Mouse (Mus musculus): ENCODE measurements around the gene Zic2. TPM values are rescaled to one million over a fixed set of nuclear protein-coding genes. Genes with fewer than 3 reads are reported as not detected.

The Zic2 gene
- total and polyA plus RNA-seq, 3 experiments: 0.13 TPM; not detected in 2

- in situ Hi-C loops (cut with MboI; ENCODE audit: low pct_ligation_motif_present, low pct_unique_long_range_greater_than_20kb, low sequenced_read_pairs) (no loop called here), dilution Hi-C loops (cut with MboI; ENCODE audit: extremely low pct_ligation_motif_present, extremely low pct_unique_long_range_greater_than_20kb, low sequenced_read_pairs) (no loop called here)
- H3K9me3 ChIP-seq (replicated peaks; ENCODE audit: low read length): no peaks in the 10 kb centered on the region
- peaks cover 4 to 26% of the 10 kb centered on the region in 2 experiments; a peak in 2 of 4 replicates for H3K4me1 ChIP-seq (ENCODE audit: control insufficient read depth in 1 of 2, insufficient read depth in 2 of 2)
- H3K36me3 ChIP-seq (replicated peaks in 1 of 2; ENCODE audit: control insufficient read depth in 1 of 2, insufficient read depth in 1 of 2, low read length in 1 of 2): no peaks in the 10 kb centered on the region
- no peak overlapping the region for H3K4me2 ChIP-seq (ENCODE audit: insufficient read depth, low read depth, poor library complexity, severe bottlenecking)
- no peaks in the 10 kb centered on the region for H3K27me3 ChIP-seq (replicated peaks)
- DNase-seq (ENCODE audit: extremely low read depth): no peak
- no peaks in the 10 kb centered on the region for H3K79me2 ChIP-seq (replicated peaks; ENCODE audit: control insufficient read depth, extremely low read depth, insufficient read depth, poor library complexity, severe bottlenecking)
- no peak overlapping the region for H3K9ac ChIP-seq (ENCODE audit: insufficient read depth, low read depth)
- H3K27ac ChIP-seq (ENCODE audit: insufficient read depth, low read depth): no peak overlapping the region
- no peak for TF ChIP-seq CHD2 (IDR thresholded peaks at IDR 0.05; ENCODE audit: low read length)
- no peak for TF ChIP-seq BHLHE40 (IDR thresholded peaks at IDR 0.05; ENCODE audit: low read depth, low read length)
- no peak for TF ChIP-seq RAD21 (IDR thresholded peaks at IDR 0.05; ENCODE audit: low read depth, low read length)
- TF ChIP-seq ZMIZ1 (IDR thresholded peaks at IDR 0.05; ENCODE audit: low read depth, low read length): no peak
- no peak for TF ChIP-seq PAX5 (IDR thresholded peaks at IDR 0.05; ENCODE audit: low read length)
- TF ChIP-seq RCOR1 (conservative IDR thresholded peaks at IDR 0.05; ENCODE audit: low read depth, low read length): no peak
- TF ChIP-seq ELF1 (IDR thresholded peaks at IDR 0.05; ENCODE audit: low read depth, low read length): no peak
- TF ChIP-seq TCF12 (IDR thresholded peaks at IDR 0.05; ENCODE audit: low read depth, low read length): no peak
- TF ChIP-seq UBTF (IDR thresholded peaks at IDR 0.05; ENCODE audit: low read depth, low read length): no peak
- H3K4me3 ChIP-seq (replicated peaks in 1 of 3; ENCODE audit: low read depth in 2 of 3, low read length in 2 of 3, poor library complexity in 1 of 3): no peak overlapping the region
Measured at GRCm38 (mm10) chr14:122484458-122484843, 9.2 kb downstream of the Zic2 start.

GRCm38 (mm10) chr14:122484844-122485551, 9.8 kb downstream of the Zic2 start:
- no peak for DNase-seq (ENCODE audit: extremely low read depth)
- dilution Hi-C loops (cut with MboI; ENCODE audit: extremely low pct_ligation_motif_present, extremely low pct_unique_long_range_greater_than_20kb, low sequenced_read_pairs): no loop called here
- Histone ChIP-seq H3K4me2 (ENCODE audit: insufficient read depth, low read depth, poor library complexity, severe bottlenecking) (0 out of 2 replicates have a peak overlapping the region, but pooled peaks have one; percentile 67), H3K9me3 (replicated peaks; ENCODE audit: low read length) (no peaks in the 10 kb centered on the region), H3K36me3 (replicated peaks in 1 of 2; ENCODE audit: control insufficient read depth in 1 of 2, insufficient read depth in 1 of 2, low read length in 1 of 2) (no peaks in the 10 kb centered on the region), H3K27me3 (replicated peaks) (no peaks in the 10 kb centered on the region), H3K4me1 (ENCODE audit: control insufficient read depth in 1 of 2, insufficient read depth in 2 of 2) (peaks cover 4 to 26% of the 10 kb centered on the region in 2 experiments; a peak in 2 of 4 replicates), H3K27ac (ENCODE audit: insufficient read depth, low read depth) (no peak overlapping the region), H3K79me2 (replicated peaks; ENCODE audit: control insufficient read depth, extremely low read depth, insufficient read depth, poor library complexity, severe bottlenecking) (no peaks in the 10 kb centered on the region), H3K4me3 (replicated peaks in 1 of 3; ENCODE audit: low read depth in 2 of 3, low read length in 2 of 3, poor library complexity in 1 of 3) (no peak overlapping the region), H3K9ac (ENCODE audit: insufficient read depth, low read depth) (no peak overlapping the region)
- TF ChIP-seq MAFK (IDR thresholded peaks at IDR 0.05; ENCODE audit: insufficient replicate concordance, low read length) (no peak), TBP (conservative IDR thresholded peaks at IDR 0.05; ENCODE audit: low read depth, low read length) (no peak), CHD2 (IDR thresholded peaks at IDR 0.05; ENCODE audit: low read length) (no peak), POLR2A (IDR thresholded peaks at IDR 0.05; ENCODE audit: low read depth, low read length) (no peak), ZC3H11A (IDR thresholded peaks at IDR 0.05; ENCODE audit: low read depth, low read length) (no peak), ZKSCAN1 (IDR thresholded peaks at IDR 0.05; ENCODE audit: borderline replicate concordance, low read depth, low read length) (no peak), SIN3A (IDR thresholded peaks at IDR 0.05; ENCODE audit: low read length) (no peak), MYC (IDR thresholded peaks at IDR 0.05; ENCODE audit: low read depth, low read length) (no peak), KAT2A (IDR thresholded peaks at IDR 0.05; ENCODE audit: insufficient replicate concordance, low read length) (no peak), CTCF (conservative IDR thresholded peaks at IDR 0.05 in 1 of 2, IDR thresholded peaks at IDR 0.05 in 1 of 2; ENCODE audit: low read depth in 2 of 2, low read length in 2 of 2) (no peak), MAX (IDR thresholded peaks at IDR 0.05; ENCODE audit: low read length) (no peak), TCF12 (IDR thresholded peaks at IDR 0.05; ENCODE audit: low read depth, low read length) (no peak), MAZ (IDR thresholded peaks at IDR 0.05; ENCODE audit: low read depth, low read length) (no peak), E2F4 (IDR thresholded peaks at IDR 0.05; ENCODE audit: insufficient replicate concordance, low read depth, low read length) (no peak), NRF1 (IDR thresholded peaks at IDR 0.05; ENCODE audit: low read depth, low read length) (no peak), RAD21 (IDR thresholded peaks at IDR 0.05; ENCODE audit: low read depth, low read length) (no peak)
- in situ Hi-C loops (cut with MboI; ENCODE audit: low pct_ligation_motif_present, low pct_unique_long_range_greater_than_20kb, low sequenced_read_pairs): no loop called here
